In genomic region chr5:99978699-99979442, GRCm38 (mm10) we compare ENCODE assay signal across 1 mouse cellular context.
TF ChIP-seq lines count a peak whose summit lies in the region.

TSS of gene Hnrnpd (minus strand) at chr5:99978938.
TSS of gene 4930524J08Rik (plus strand) at chr5:99979061.

TF ChIP-seq in CH12.LX, 34 proteins besides CTCF, POLR2A, EP300 and RAD21 (continued from another document):
- TF ChIP-seq TCF12 (IDR thresholded peaks at IDR 0.05; ENCODE audit: low read depth, low read length) (peak; percentile 54; the same call in 1 of the 2 replicates), ETS1 (conservative IDR thresholded peaks at IDR 0.05; ENCODE audit: low read depth, low read length) (0 out of 2 replicates have a peak, but pooled peaks have one; percentile 25), MAX (IDR thresholded peaks at IDR 0.05; ENCODE audit: low read length) (peak; percentile 51; the same call in 1 of the 2 replicates), BHLHE40 (IDR thresholded peaks at IDR 0.05; ENCODE audit: low read depth, low read length) (peak; percentile 75), RCOR1 (conservative IDR thresholded peaks at IDR 0.05; ENCODE audit: low read depth, low read length) (no peak), USF2 (conservative IDR thresholded peaks at IDR 0.05; ENCODE audit: low read depth, low read length) (peak; percentile 55; the same call in 1 of the 2 replicates), KAT2A (IDR thresholded peaks at IDR 0.05; ENCODE audit: insufficient replicate concordance, low read length) (no peak), GABPA (IDR thresholded peaks at IDR 0.05; ENCODE audit: insufficient replicate concordance, low read depth, low read length) (no peak), SIN3A (IDR thresholded peaks at IDR 0.05; ENCODE audit: low read length) (peak; percentile 61; the same call in 1 of the 2 replicates), ZMIZ1 (IDR thresholded peaks at IDR 0.05; ENCODE audit: low read depth, low read length) (no peak; the same call in 1 of the 2 replicates), MAZ (IDR thresholded peaks at IDR 0.05; ENCODE audit: low read depth, low read length) (peak; percentile 89), POLR2AphosphoS2 (IDR thresholded peaks at IDR 0.05; ENCODE audit: low read depth, low read length) (no peak), ZKSCAN1 (IDR thresholded peaks at IDR 0.05; ENCODE audit: borderline replicate concordance, low read depth, low read length) (no peak), CHD2 (IDR thresholded peaks at IDR 0.05; ENCODE audit: low read length) (no peak)
